ENCODE assay signal across 8 mouse cellular contexts in genomic region chr4:48691793-48692437, GRCm38 (mm10). TPM values are rescaled to one million over a fixed set of nuclear protein-coding genes. Genes with fewer than 3 reads are reported as not detected.
DNase-seq lines count a peak whose midpoint lies in the region; ATAC-seq and TF ChIP-seq lines count a peak whose summit lies in the region.

No protein-coding gene starts in this region.

- H3K4me1 ChIP-seq in thymus, adult 2 months (replicated peaks; ENCODE audit: control insufficient read depth, insufficient read depth, low read length), result no peaks in the 10 kb centered on the region
- no peaks in the 10 kb centered on the region for H3K4me1 ChIP-seq in cerebellum, adult 2 months (ENCODE audit: control insufficient read depth, insufficient read depth, low read length)
- peaks cover 9% of the 10 kb centered on the region; the same call in 1 of the 2 replicates for H3K4me1 ChIP-seq in forebrain, postnatal 0 days (ENCODE audit: insufficient read depth)
- H3K4me1 ChIP-seq in kidney, embryonic 16.5 days (ENCODE audit: insufficient read depth, low read length), result peaks cover 9% of the 10 kb centered on the region; the same call in 1 of the 2 replicates

- H3K36me3 ChIP-seq in thymus, adult 2 months (ENCODE audit: control insufficient read depth, insufficient read depth, low read length), result no peaks in the 10 kb centered on the region
- no peaks in the 10 kb centered on the region for H3K36me3 ChIP-seq in forebrain, postnatal 0 days (ENCODE audit: insufficient read depth)
- no peaks in the 10 kb centered on the region for H3K36me3 ChIP-seq in kidney, embryonic 16.5 days (ENCODE audit: insufficient read depth, low read length)

- TF ChIP-seq CTCF in thymus, adult 2 months (IDR thresholded peaks at IDR 0.05; ENCODE audit: borderline replicate concordance, control insufficient read depth, extremely low read depth, insufficient read depth, low read length, poor library complexity), result no peak
- TF ChIP-seq CTCF in cerebellum, adult 2 months (IDR thresholded peaks at IDR 0.05; ENCODE audit: borderline replicate concordance, insufficient read depth, low read depth, low read length), result peak; percentile 74
- TF ChIP-seq CTCF in forebrain, postnatal 0 days (IDR thresholded peaks at IDR 0.05; ENCODE audit: low read depth), result peak; percentile 93

- peak; percentile 13 for DNase-seq in thymus, adult 2 months
- DNase-seq in thymus, adult 18-20 months, result no peak
- peak; percentile 41 to 53 for DNase-seq in cerebellum, adult 2 months
- DNase-seq in forebrain, postnatal 0 days, result peak; percentile 90
- peak; percentile 60 for DNase-seq in lung, postnatal 14 days
- peak; percentile 47 for DNase-seq in right cerebral cortex, postnatal 14 days
- DNase-seq in ovary, postnatal 10 days (ENCODE audit: low spot score), result no peak

- H3K4me3 ChIP-seq in thymus, adult 2 months (ENCODE audit: control insufficient read depth, insufficient read depth, low read length), result no peak overlapping the region
- no peak overlapping the region for H3K4me3 ChIP-seq in cerebellum, adult 2 months (replicated peaks; ENCODE audit: insufficient read depth, low read depth, low read length)
- H3K4me3 ChIP-seq in forebrain, postnatal 0 days (ENCODE audit: low read depth, low read length), result no peak overlapping the region
- no peak overlapping the region for H3K4me3 ChIP-seq in kidney, embryonic 16.5 days (ENCODE audit: low read length)

- 53% methylated on average over 7 of the region's 7 CpGs for WGBS in thymus, adult 2 months
- 41% methylated on average over 7 of the region's 7 CpGs for WGBS in cerebellum, adult 2 months
- WGBS in forebrain, postnatal 0 days, result 25% methylated on average over 7 of the region's 7 CpGs
- WGBS in kidney, embryonic 16.5 days, result 40% methylated on average over 7 of the region's 7 CpGs

- H3K9ac ChIP-seq in forebrain, postnatal 0 days, result no peak overlapping the region
- no peak overlapping the region for H3K9ac ChIP-seq in kidney, embryonic 16.5 days (replicated peaks; ENCODE audit: low read length)

- TF ChIP-seq POLR2A in thymus, adult 2 months (IDR thresholded peaks at IDR 0.05; ENCODE audit: control insufficient read depth, extremely low read depth, insufficient read depth, low read length, poor library complexity), result no peak
- TF ChIP-seq POLR2A in cerebellum, adult 2 months (IDR thresholded peaks at IDR 0.05; ENCODE audit: borderline replicate concordance, insufficient read depth, low read length), result no peak

- no peaks in the 10 kb centered on the region for H3K9me3 ChIP-seq in forebrain, postnatal 0 days (ENCODE audit: low read length)
- no peaks in the 10 kb centered on the region for H3K9me3 ChIP-seq in kidney, embryonic 16.5 days (ENCODE audit: low read length)

- H3K27ac ChIP-seq in thymus, adult 2 months (ENCODE audit: control insufficient read depth, insufficient read depth, low read length), result no peak overlapping the region
- H3K27ac ChIP-seq in cerebellum, adult 2 months (ENCODE audit: insufficient read depth, low read length), result no peak overlapping the region
- H3K27ac ChIP-seq in forebrain, postnatal 0 days (ENCODE audit: low read depth, low read length), result 0 out of 2 replicates have a peak overlapping the region, but pooled peaks have one; percentile 30
- H3K27ac ChIP-seq in kidney, embryonic 16.5 days (ENCODE audit: low read length), result no peak overlapping the region

- no peaks in the 10 kb centered on the region for H3K27me3 ChIP-seq in thymus, adult 2 months (ENCODE audit: control insufficient read depth, insufficient read depth, low read length)
- no peaks in the 10 kb centered on the region for H3K27me3 ChIP-seq in cerebellum, adult 2 months (ENCODE audit: control insufficient read depth, insufficient read depth, low read length)
- no peaks in the 10 kb centered on the region for H3K27me3 ChIP-seq in forebrain, postnatal 0 days (ENCODE audit: insufficient read depth, low read length)
- no peaks in the 10 kb centered on the region for H3K27me3 ChIP-seq in kidney, embryonic 16.5 days (ENCODE audit: insufficient read depth, low read length)

- H3K4me2 ChIP-seq in forebrain, postnatal 0 days (ENCODE audit: low read depth), result no peak overlapping the region
- H3K4me2 ChIP-seq in kidney, embryonic 16.5 days (replicated peaks; ENCODE audit: low read depth, low read length), result no peak overlapping the region

- ATAC-seq in forebrain, postnatal 0 days, result peak; percentile 80
- peak; percentile 72; the same call in 1 of the 2 replicates for ATAC-seq in kidney, embryonic 16.5 days (ENCODE audit: low FRiP score, low TSS enrichment)

RNA-seq across cellular contexts. Expression of gene Cavin4, which starts 28.6 kb away (rescaled TPM):
- polyA plus RNA-seq in thymus, adult 2 months (2012; rRNA removed), result 0.63 TPM in 1 of 2 replicates, not detected in the other
- polyA plus RNA-seq in cerebellum, adult 2 months (2012; rRNA removed), result 0.52 and 0.65 TPM in 2 replicates
- 2.1 and 3.2 TPM in 2 replicates for total RNA-seq in forebrain, postnatal 0 days (2014; rRNA removed)
- 0.94 and 1.4 TPM in 2 replicates for polyA plus RNA-seq in forebrain, postnatal 0 days (2015; fragmentation: Nextera tagmentation; extraction: Ambion mirVana)
- polyA plus RNA-seq in kidney, embryonic 16.5 days (2015; fragmentation: Nextera tagmentation; extraction: Ambion mirVana), result 0.82 and 1.3 TPM in 2 replicates

Comparison
In these comparisons a context has a peak if more than half of its experiments do, and no peak if none do; other contexts are left out.
1. DNase-seq: peak in thymus, adult 2 months (single experiment), cerebellum, adult 2 months (2 of 2), forebrain, postnatal 0 days (single experiment), lung, postnatal 14 days (single experiment) and right cerebral cortex, postnatal 14 days (single experiment); none in thymus, adult 18-20 months (0 of 2) and ovary, postnatal 10 days (single experiment).